Mouse (Mus musculus) heart, embryonic 14.5 days (tissue): ENCODE measurements at regions not wholly inside any gene's neighbourhood (a gene's known extent, or its start where the extent isn't known, plus 50 kb on each side); places are given as distances from the start of the nearest gene placed in this dataset.
"Not testable (repeated sequence)": the region's sequence is repeated elsewhere in the genome, so short reads cannot be mapped to it uniquely, and the experiment has no call there.

Source experiments
- ATAC-seq: fragments of 200-750 bp; cut with Nextera tagmentation; 2 replicates; pipeline ENCODE4 v1.8.0; 2017; ENCODE audit warnings: low read depth, moderate TSS enrichment; ENCODE audit not compliant: insufficient number of reproducible peaks, insufficient read depth, low FRiP score
- H3K27ac ChIP-seq, 2 experiments: fragments of 200-500 bp in 1 of 2; fragments of 300-500 bp in 1 of 2; sonication (generic) in 1 of 2; replicated peaks in 1 of 2; 2 replicates each; pipeline ENCODE4 v1.5.1; 2012 to 2014; ENCODE audit warnings: low read depth in 2 of 2, low read length in 2 of 2, control low read depth in 1 of 2, mild to moderate bottlenecking in 1 of 2, mixed read lengths in 1 of 2; ENCODE audit not compliant: control insufficient read depth in 1 of 2, insufficient read depth in 1 of 2
- H3K27me3 ChIP-seq: fragments of 300-500 bp; sonication (generic); 2 replicates; pipeline ENCODE4 v1.6.1; 2014; ENCODE audit warnings: mild to moderate bottlenecking, low read length, control low read depth; ENCODE audit not compliant: control insufficient read depth, insufficient read depth
- H3K36me3 ChIP-seq: fragments of 300-500 bp; sonication (generic); 2 replicates; pipeline ENCODE4 v1.6.1; 2014; ENCODE audit warnings: mild to moderate bottlenecking, control low read depth, low read length, mixed read lengths; ENCODE audit not compliant: control insufficient read depth, insufficient read depth
- H3K4me1 ChIP-seq, 2 experiments: fragments of 200-500 bp in 1 of 2; fragments of 300-500 bp in 1 of 2; sonication (generic) in 1 of 2; 2 replicates each; pipeline ENCODE4 v1.6.1; 2012 to 2014; ENCODE audit warnings: low read length in 2 of 2, control low read depth in 1 of 2, mixed read lengths in 1 of 2; ENCODE audit not compliant: control insufficient read depth in 2 of 2, insufficient read depth in 2 of 2
- H3K4me2 ChIP-seq: fragments of 300-500 bp; sonication (generic); 2 replicates; pipeline ENCODE4 v1.6.1; 2014; ENCODE audit warnings: mild to moderate bottlenecking, low read length
- H3K4me3 ChIP-seq, 2 experiments: fragments of 200-500 bp in 1 of 2; fragments of 300-500 bp in 1 of 2; sonication (generic) in 1 of 2; 2 replicates each; pipeline ENCODE4 v1.5.1; 2012 to 2014; ENCODE audit warnings: low read length in 2 of 2, mild to moderate bottlenecking in 2 of 2, control low read depth in 1 of 2, low read depth in 1 of 2, moderate library complexity in 1 of 2; ENCODE audit not compliant: control insufficient read depth in 1 of 2, insufficient read depth in 1 of 2
- H3K9ac ChIP-seq: fragments of 300-500 bp; sonication (generic); 2 replicates; pipeline ENCODE4 v1.6.1; 2014; ENCODE audit warnings: mild to moderate bottlenecking, low read length
- H3K9me3 ChIP-seq: fragments of 300-500 bp; sonication (generic); 2 replicates; pipeline ENCODE4 v1.6.1; 2016; ENCODE audit warnings: low read length, control low read depth; ENCODE audit not compliant: control insufficient read depth
- WGBS: fragments of 180-500 bp; shearing (Covaris S2); extraction: QIAGEN DNeasy Blood & Tissue Kit; methylation state at CpG from one replicate; pipeline ENCODE4 v1.1.7; 2014; 5-methylcytosine and 5-hydroxymethylcytosine counted together

DNA sequence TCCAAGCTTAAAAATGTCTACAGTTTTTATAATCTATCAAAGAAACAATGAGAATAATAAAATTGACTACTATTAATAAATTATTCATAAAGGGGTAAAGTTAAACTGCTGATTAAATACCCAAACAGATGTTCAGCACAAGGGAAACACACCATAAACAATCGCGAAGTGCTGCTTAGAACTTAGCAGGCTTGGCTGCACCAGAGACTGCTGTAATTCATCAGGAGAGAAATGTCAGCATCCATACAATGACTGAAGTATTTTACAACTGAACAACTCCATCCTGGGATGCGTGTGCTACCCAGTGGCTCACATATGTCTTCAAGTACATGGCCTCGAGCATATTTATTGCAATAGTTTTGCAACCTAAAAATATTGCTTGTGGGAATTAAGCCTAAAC is 78.4 kb upstream of the Pou1f1 start:
- H3K4me3 ChIP-seq: no peak overlapping the region
- H3K27ac ChIP-seq: no peak overlapping the region
- H3K36me3 ChIP-seq: no peaks in the 10 kb centered on the region
- no peak for ATAC-seq
- H3K27me3 ChIP-seq: no peaks in the 10 kb centered on the region
- H3K9ac ChIP-seq: no peak overlapping the region
- 73% methylated on average over 4 of the region's 4 CpGs for WGBS
- no peaks in the 10 kb centered on the region for H3K9me3 ChIP-seq
- no peak overlapping the region for H3K4me2 ChIP-seq
- H3K4me1 ChIP-seq: no peaks in the 10 kb centered on the region

DNA sequence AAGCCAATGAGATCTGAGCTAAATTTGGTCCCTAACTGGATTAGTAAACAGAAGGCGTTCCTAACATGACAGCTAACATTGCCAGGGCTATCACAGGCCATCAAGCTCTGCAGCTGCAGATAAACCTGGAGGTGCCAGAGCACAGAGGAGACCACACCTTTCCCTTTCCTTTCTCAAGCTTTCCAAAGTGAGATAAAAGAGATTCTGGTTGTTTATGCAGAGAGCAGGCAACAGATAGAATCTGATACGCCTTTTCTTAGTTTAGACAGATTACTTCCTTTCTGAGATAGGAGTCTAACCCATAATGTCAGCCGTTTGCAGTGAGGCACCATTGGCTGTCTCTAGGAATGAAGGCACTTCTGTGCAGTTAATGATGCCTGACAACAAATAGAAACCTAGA is 71.5 kb upstream of the Pou1f1 start:
- Histone ChIP-seq H3K4me1 (no peaks in the 10 kb centered on the region), H3K9me3 (no peaks in the 10 kb centered on the region), H3K9ac (no peak overlapping the region), H3K4me2 (no peak overlapping the region), H3K4me3 (no peak overlapping the region), H3K27ac (no peak overlapping the region), H3K27me3 (no peaks in the 10 kb centered on the region), H3K36me3 (no peaks in the 10 kb centered on the region)
- 26% methylated on average over 3 of the region's 3 CpGs for WGBS
- no peak for ATAC-seq

GRCm38 (mm10) chr16:65450706-65451105 is 69.6 kb upstream of the Pou1f1 start:
- Histone ChIP-seq H3K4me3 (no peak overlapping the region), H3K4me2 (no peak overlapping the region), H3K4me1 (no peaks in the 10 kb centered on the region), H3K9me3 (no peaks in the 10 kb centered on the region), H3K9ac (no peak overlapping the region), H3K36me3 (no peaks in the 10 kb centered on the region), H3K27ac (peak overlapping the region in 1 of 2 experiments; percentile 19; a peak in 1 of 4 replicates), H3K27me3 (no peaks in the 10 kb centered on the region)
- WGBS: 52% methylated on average over 5 of the region's 5 CpGs
- no peak for ATAC-seq

GRCm38 (mm10) chr16:65451885-65452284 is 68.4 kb upstream of the Pou1f1 start:
- Histone ChIP-seq H3K9me3 (no peaks in the 10 kb centered on the region), H3K27me3 (no peaks in the 10 kb centered on the region), H3K9ac (no peak overlapping the region), H3K4me1 (no peaks in the 10 kb centered on the region), H3K36me3 (no peaks in the 10 kb centered on the region), H3K4me2 (no peak overlapping the region), H3K27ac (no peak overlapping the region), H3K4me3 (no peak overlapping the region)
- ATAC-seq: no peak
- 74% methylated on average over 3 of the region's 3 CpGs for WGBS

GRCm38 (mm10) chr16:65456948-65457347 is 63.4 kb upstream of the Pou1f1 start:
- 53% methylated on average over 1 of the region's 3 CpGs for WGBS
- not testable (repeated sequence) for H3K9ac ChIP-seq, H3K4me2 ChIP-seq, ATAC-seq, H3K9me3 ChIP-seq, H3K4me1 ChIP-seq, H3K27me3 ChIP-seq, H3K36me3 ChIP-seq, H3K27ac ChIP-seq, H3K4me3 ChIP-seq

GRCm38 (mm10) chr16:65458234-65458633 is 62.1 kb upstream of the Pou1f1 start:
- H3K4me1 ChIP-seq: no peaks in the 10 kb centered on the region
- no peak overlapping the region for H3K9ac ChIP-seq
- H3K27me3 ChIP-seq: no peaks in the 10 kb centered on the region
- H3K4me3 ChIP-seq: no peak overlapping the region
- 77% methylated on average over 3 of the region's 3 CpGs for WGBS
- H3K36me3 ChIP-seq: no peaks in the 10 kb centered on the region
- ATAC-seq: no peak
- no peak overlapping the region for H3K27ac ChIP-seq
- H3K4me2 ChIP-seq: no peak overlapping the region
- no peaks in the 10 kb centered on the region for H3K9me3 ChIP-seq

DNA sequence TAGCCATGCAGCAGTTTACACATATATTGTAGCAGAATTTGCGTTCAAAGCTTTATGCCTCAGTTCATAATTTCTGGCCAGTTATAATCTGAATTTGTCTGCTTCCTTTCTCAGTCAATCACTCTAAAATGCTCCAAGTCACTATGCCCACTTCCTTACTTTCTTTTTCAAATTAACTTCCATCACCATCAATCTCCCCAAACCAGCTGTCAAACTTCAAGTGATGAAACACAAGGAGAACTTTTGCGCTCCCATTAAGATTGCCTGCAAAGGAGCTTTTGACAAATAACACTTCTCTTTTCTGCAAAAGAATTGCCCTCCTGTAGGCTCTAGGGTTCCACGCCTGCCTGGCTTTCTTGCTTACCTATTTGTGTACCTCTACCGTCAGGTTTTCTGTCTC is 50.6 kb upstream of the Pou1f1 start:
- Histone ChIP-seq H3K36me3 (no peaks in the 10 kb centered on the region), H3K4me1 (no peaks in the 10 kb centered on the region), H3K9ac (no peak overlapping the region), H3K9me3 (no peaks in the 10 kb centered on the region), H3K27ac (no peak overlapping the region), H3K4me3 (no peak overlapping the region), H3K4me2 (no peak overlapping the region), H3K27me3 (no peaks in the 10 kb centered on the region)
- no peak for ATAC-seq
- 71% methylated on average over 4 of the region's 4 CpGs for WGBS
